Mouse (Mus musculus): ENCODE results near the gene Cbfa2t2. TPM values are rescaled to one million over a fixed set of nuclear protein-coding genes. Genes with fewer than 3 reads are reported as not detected.

The Cbfa2t2 gene
- polyA plus RNA-seq, 1 experiment from 2014 or later: 48.8 TPM

GRCm38 (mm10) chr2:154570666-154571065 lies 134.4 kb downstream of the Cbfa2t2 start:
- H3K36me3 ChIP-seq (ENCODE audit: control insufficient read depth, insufficient read depth, low read length): no peaks in the 10 kb centered on the region
- no peak overlapping the region for H3K4me3 ChIP-seq (ENCODE audit: low read depth, low read length)
- no peak overlapping the region for H3K9ac ChIP-seq (replicated peaks; ENCODE audit: low read depth, low read length)
- no peaks in the 10 kb centered on the region for H3K9me3 ChIP-seq (ENCODE audit: control insufficient read depth, low read length)
- H3K27ac ChIP-seq (ENCODE audit: low read depth, low read length): no peak overlapping the region
- no peak for ATAC-seq (ENCODE audit: low read depth)
- H3K4me1 ChIP-seq (ENCODE audit: control insufficient read depth, insufficient read depth, low read length): peaks cover 15% of the 10 kb centered on the region; the same call in 1 of the 2 replicates
- H3K27me3 ChIP-seq (ENCODE audit: control insufficient read depth, insufficient read depth, low read length): no peaks in the 10 kb centered on the region
- WGBS: 64% methylated on average over 4 of the region's 4 CpGs
- peak overlapping the region; percentile 95 for H3K4me2 ChIP-seq (ENCODE audit: low read depth, low read length)

GRCm38 (mm10) chr2:154571266-154571665 lies 135.0 kb downstream of the Cbfa2t2 start:
- 88% methylated on average over 4 of the region's 4 CpGs for WGBS

GRCm38 (mm10) chr2:154571976-154572375 lies 135.7 kb downstream of the Cbfa2t2 start:
- WGBS: 69% methylated on average over 8 of the region's 8 CpGs
- Histone ChIP-seq H3K4me1 (ENCODE audit: control insufficient read depth, insufficient read depth, low read length) (peaks cover 13% of the 10 kb centered on the region; the same call in 1 of the 2 replicates), H3K9me3 (ENCODE audit: control insufficient read depth, low read length) (no peaks in the 10 kb centered on the region), H3K36me3 (ENCODE audit: control insufficient read depth, insufficient read depth, low read length) (no peaks in the 10 kb centered on the region), H3K4me2 (ENCODE audit: low read depth, low read length) (no peak overlapping the region), H3K4me3 (ENCODE audit: low read depth, low read length) (no peak overlapping the region), H3K27ac (ENCODE audit: low read depth, low read length) (no peak overlapping the region), H3K9ac (replicated peaks; ENCODE audit: low read depth, low read length) (no peak overlapping the region), H3K27me3 (ENCODE audit: control insufficient read depth, insufficient read depth, low read length) (no peaks in the 10 kb centered on the region)
- ATAC-seq (ENCODE audit: low read depth): no peak

More at GRCm38 (mm10) chr2:154571266-154571665, 135.0 kb downstream of the Cbfa2t2 start:
- no peaks in the 10 kb centered on the region for H3K27me3 ChIP-seq (ENCODE audit: control insufficient read depth, insufficient read depth, low read length)
- H3K9ac ChIP-seq (replicated peaks; ENCODE audit: low read depth, low read length): no peak overlapping the region
- no peaks in the 10 kb centered on the region for H3K9me3 ChIP-seq (ENCODE audit: control insufficient read depth, low read length)
- no peaks in the 10 kb centered on the region for H3K36me3 ChIP-seq (ENCODE audit: control insufficient read depth, insufficient read depth, low read length)
- H3K4me2 ChIP-seq (ENCODE audit: low read depth, low read length): no peak overlapping the region
- no peak for ATAC-seq (ENCODE audit: low read depth)
- no peak overlapping the region for H3K4me3 ChIP-seq (ENCODE audit: low read depth, low read length)
- peaks cover 13% of the 10 kb centered on the region; the same call in 1 of the 2 replicates for H3K4me1 ChIP-seq (ENCODE audit: control insufficient read depth, insufficient read depth, low read length)
- no peak overlapping the region for H3K27ac ChIP-seq (ENCODE audit: low read depth, low read length)

GRCm38 (mm10) chr2:154572996-154573395 lies 136.7 kb downstream of the Cbfa2t2 start:
- peaks cover 17% of the 10 kb centered on the region; the same call in 1 of the 2 replicates for H3K4me1 ChIP-seq (ENCODE audit: control insufficient read depth, insufficient read depth, low read length)
- WGBS: 86% methylated on average over 3 of the region's 3 CpGs
- H3K9me3 ChIP-seq (ENCODE audit: control insufficient read depth, low read length): no peaks in the 10 kb centered on the region
- H3K27me3 ChIP-seq (ENCODE audit: control insufficient read depth, insufficient read depth, low read length): no peaks in the 10 kb centered on the region
- no peak for ATAC-seq (ENCODE audit: low read depth)
- H3K4me3 ChIP-seq (ENCODE audit: low read depth, low read length): no peak overlapping the region
- H3K27ac ChIP-seq (ENCODE audit: low read depth, low read length): no peak overlapping the region
- no peaks in the 10 kb centered on the region for H3K36me3 ChIP-seq (ENCODE audit: control insufficient read depth, insufficient read depth, low read length)
- H3K4me2 ChIP-seq (ENCODE audit: low read depth, low read length): no peak overlapping the region
- no peak overlapping the region for H3K9ac ChIP-seq (replicated peaks; ENCODE audit: low read depth, low read length)

- no peaks in the 10 kb centered on the region for H3K27me3 ChIP-seq (ENCODE audit: control insufficient read depth, insufficient read depth, low read length)
- no peak overlapping the region for H3K27ac ChIP-seq (ENCODE audit: low read depth, low read length)
- no peak overlapping the region for H3K9ac ChIP-seq (replicated peaks; ENCODE audit: low read depth, low read length)
- no peak overlapping the region for H3K4me3 ChIP-seq (ENCODE audit: low read depth, low read length)
- no peaks in the 10 kb centered on the region for H3K36me3 ChIP-seq (ENCODE audit: control insufficient read depth, insufficient read depth, low read length)
- WGBS: 26% methylated on average over 7 of the region's 7 CpGs
- ATAC-seq (ENCODE audit: low read depth): no peak
- H3K4me1 ChIP-seq (ENCODE audit: control insufficient read depth, insufficient read depth, low read length): 0 out of 2 replicates have a peak, but pooled peaks cover 7% of the 10 kb centered on the region
- H3K4me2 ChIP-seq (ENCODE audit: low read depth, low read length): no peak overlapping the region
- no peaks in the 10 kb centered on the region for H3K9me3 ChIP-seq (ENCODE audit: control insufficient read depth, low read length)
Observed at GRCm38 (mm10) chr2:154574271-154574670, 138.0 kb downstream of the Cbfa2t2 start.

GRCm38 (mm10) chr2:154576876-154577743 lies 140.8 kb downstream of the Cbfa2t2 start:
- no peak overlapping the region for H3K9ac ChIP-seq (replicated peaks; ENCODE audit: low read depth, low read length)
- peak; percentile 63; the same call in 1 of the 2 replicates for ATAC-seq (ENCODE audit: low read depth)
- H3K36me3 ChIP-seq (ENCODE audit: control insufficient read depth, insufficient read depth, low read length): no peaks in the 10 kb centered on the region
- H3K4me3 ChIP-seq (ENCODE audit: low read depth, low read length): no peak overlapping the region
- H3K9me3 ChIP-seq (ENCODE audit: control insufficient read depth, low read length): no peaks in the 10 kb centered on the region
- 0 out of 2 replicates have a peak, but pooled peaks cover 7% of the 10 kb centered on the region for H3K4me1 ChIP-seq (ENCODE audit: control insufficient read depth, insufficient read depth, low read length)
- H3K27ac ChIP-seq (ENCODE audit: low read depth, low read length): peak overlapping the region; percentile 44; the same call in 1 of the 2 replicates
- H3K4me2 ChIP-seq (ENCODE audit: low read depth, low read length): no peak overlapping the region
- H3K27me3 ChIP-seq (ENCODE audit: control insufficient read depth, insufficient read depth, low read length): no peaks in the 10 kb centered on the region
- WGBS: 23% methylated on average over 12 of the region's 12 CpGs

- Histone ChIP-seq H3K9me3 (ENCODE audit: control insufficient read depth, low read length) (no peaks in the 10 kb centered on the region), H3K9ac (replicated peaks; ENCODE audit: low read depth, low read length) (no peak overlapping the region), H3K36me3 (ENCODE audit: control insufficient read depth, insufficient read depth, low read length) (no peaks in the 10 kb centered on the region), H3K27me3 (ENCODE audit: control insufficient read depth, insufficient read depth, low read length) (no peaks in the 10 kb centered on the region), H3K4me1 (ENCODE audit: control insufficient read depth, insufficient read depth, low read length) (0 out of 2 replicates have a peak, but pooled peaks cover 7% of the 10 kb centered on the region), H3K27ac (ENCODE audit: low read depth, low read length) (peak overlapping the region; percentile 44; the same call in 1 of the 2 replicates), H3K4me2 (ENCODE audit: low read depth, low read length) (no peak overlapping the region), H3K4me3 (ENCODE audit: low read depth, low read length) (no peak overlapping the region)
- no peak for ATAC-seq (ENCODE audit: low read depth)
- 65% methylated on average over 6 of the region's 6 CpGs for WGBS
Observed at GRCm38 (mm10) chr2:154577744-154578067, 141.4 kb downstream of the Cbfa2t2 start.

GRCm38 (mm10) chr2:154580586-154580985 lies 144.3 kb downstream of the Cbfa2t2 start:
- 83% methylated on average over 8 of the region's 8 CpGs for whole genome bisulfite sequencing
- ATAC-seq (ENCODE audit: low read depth): no peak
- no peak overlapping the region for H3K27ac ChIP-seq (ENCODE audit: low read depth, low read length)

GRCm38 (mm10) chr2:154581421-154581820 lies 145.1 kb downstream of the Cbfa2t2 start:
- no peak for ATAC-seq (ENCODE audit: low read depth)
- H3K4me2 ChIP-seq (ENCODE audit: low read depth, low read length): no peak overlapping the region
- no peak overlapping the region for H3K9ac ChIP-seq (replicated peaks; ENCODE audit: low read depth, low read length)
- H3K9me3 ChIP-seq (ENCODE audit: control insufficient read depth, low read length): no peaks in the 10 kb centered on the region
- H3K27me3 ChIP-seq (ENCODE audit: control insufficient read depth, insufficient read depth, low read length): no peaks in the 10 kb centered on the region
- no peaks in the 10 kb centered on the region for H3K36me3 ChIP-seq (ENCODE audit: control insufficient read depth, insufficient read depth, low read length)
- H3K27ac ChIP-seq (ENCODE audit: low read depth, low read length): no peak overlapping the region
- H3K4me1 ChIP-seq (ENCODE audit: control insufficient read depth, insufficient read depth, low read length): 0 out of 2 replicates have a peak, but pooled peaks cover 8% of the 10 kb centered on the region
- WGBS: 93% methylated on average over 1 of the region's 1 CpGs
- H3K4me3 ChIP-seq (ENCODE audit: low read depth, low read length): no peak overlapping the region

More at GRCm38 (mm10) chr2:154580586-154580985, 144.3 kb downstream of the Cbfa2t2 start:
- Histone ChIP-seq H3K36me3 (ENCODE audit: control insufficient read depth, insufficient read depth, low read length) (no peaks in the 10 kb centered on the region), H3K9me3 (ENCODE audit: control insufficient read depth, low read length) (no peaks in the 10 kb centered on the region), H3K4me1 (ENCODE audit: control insufficient read depth, insufficient read depth, low read length) (0 out of 2 replicates have a peak, but pooled peaks cover 8% of the 10 kb centered on the region), H3K9ac (replicated peaks; ENCODE audit: low read depth, low read length) (no peak overlapping the region), H3K4me2 (ENCODE audit: low read depth, low read length) (no peak overlapping the region), H3K4me3 (ENCODE audit: low read depth, low read length) (no peak overlapping the region), H3K27me3 (ENCODE audit: control insufficient read depth, insufficient read depth, low read length) (no peaks in the 10 kb centered on the region)

Data from neural tube, embryonic 14.5 days (tissue).